Mouse (Mus musculus) lung, postnatal 0 days (tissue): Measurements from ENCODE around the gene Emc3.

Source experiments
- CTCF ChIP-seq: IDR thresholded peaks from 2 replicates; pipeline ENCODE4 v1.5.1; 2016; ENCODE audit warnings: antibody characterized with exemption, mild to moderate bottlenecking
- EP300 ChIP-seq: IDR thresholded peaks from 2 replicates; pipeline ENCODE4 v1.6.1; 2016; ENCODE audit warnings: antibody characterized with exemption, mild to moderate bottlenecking, control low read depth

DNA sequence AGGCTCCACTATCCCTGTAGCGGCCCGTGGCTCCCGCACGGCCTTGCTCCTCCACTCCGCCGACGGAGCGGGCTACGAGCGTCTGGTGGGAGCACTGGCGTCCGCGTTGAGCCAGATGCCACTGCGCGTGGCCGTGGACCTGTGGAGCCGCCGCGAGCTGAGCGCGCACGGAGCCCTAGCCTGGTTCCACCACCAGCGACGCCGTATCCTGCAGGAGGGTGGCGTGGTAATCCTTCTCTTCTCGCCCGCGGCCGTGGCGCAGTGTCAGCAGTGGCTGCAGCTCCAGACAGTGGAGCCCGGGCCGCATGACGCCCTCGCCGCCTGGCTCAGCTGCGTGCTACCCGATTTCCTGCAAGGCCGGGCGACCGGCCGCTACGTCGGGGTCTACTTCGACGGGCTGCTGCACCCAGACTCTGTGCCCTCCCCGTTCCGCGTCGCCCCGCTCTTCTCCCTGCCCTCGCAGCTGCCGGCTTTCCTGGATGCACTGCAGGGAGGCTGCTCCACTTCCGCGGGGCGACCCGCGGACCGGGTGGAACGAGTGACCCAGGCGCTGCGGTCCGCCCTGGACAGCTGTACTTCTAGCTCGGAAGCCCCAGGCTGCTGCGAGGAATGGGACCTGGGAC is 48.9 kb downstream of the Emc3 start:
- TF ChIP-seq CTCF (peak; percentile 38; the same call in 1 of the 2 replicates), EP300 (no peak)
